ENCODE assay signal across 8 mouse cellular contexts in the genomic region with DNA sequence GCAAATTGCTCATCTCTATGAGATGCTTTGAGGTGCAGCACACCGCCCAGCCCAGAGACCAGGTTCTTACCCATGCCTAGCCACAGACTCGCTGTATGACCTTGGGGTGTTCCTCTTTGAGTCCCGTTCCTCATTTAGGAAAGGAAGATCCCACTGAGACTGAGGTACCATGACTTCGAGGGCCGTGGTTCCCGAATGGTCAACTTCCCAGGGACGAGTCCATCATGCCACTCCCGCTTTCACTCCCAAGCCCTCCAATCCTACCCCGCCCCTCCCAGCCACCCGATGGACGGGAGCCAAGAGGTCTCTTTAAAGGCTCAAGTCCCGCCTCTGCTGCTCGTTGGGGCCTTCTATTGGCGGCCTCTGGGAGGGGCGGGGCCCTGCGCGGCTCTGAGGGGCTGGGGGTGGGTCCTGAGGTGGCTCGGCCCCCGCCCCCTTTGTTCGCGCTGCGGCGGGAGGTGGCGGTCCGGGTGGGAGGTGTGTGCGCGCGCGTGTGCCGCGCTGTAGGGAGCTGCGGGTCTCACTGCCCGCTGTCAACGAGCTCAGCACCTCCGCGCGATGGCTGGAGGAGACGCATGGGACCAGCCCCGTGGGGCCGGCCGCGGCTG. TPM values are rescaled to one million over a fixed set of nuclear protein-coding genes. Genes with fewer than 3 reads are reported as not detected.
A peak's percentile ranks its signal among the peaks of the same experiment; 100 is the strongest.
DNase-seq lines count a peak whose midpoint lies in the region; ATAC-seq lines count a peak whose summit lies in the region.

A gene (plus strand): TSS at position 439 of the 608 bp plus-strand sequence.

- H3K36me3 ChIP-seq in hindbrain, embryonic 16.5 days (ENCODE audit: control insufficient read depth, insufficient read depth, low read length), result no peaks in the 10 kb centered on the region

- peak; percentile 95 for DNase-seq in Muller cell, postnatal 12 days (ENCODE audit: inconsistent ontology term)
- peak; percentile 98 to 99 for DNase-seq in cerebellum, postnatal 10 days
- peak; percentile 85 for DNase-seq in gastrocnemius, adult 18-20 months (ENCODE audit: low spot score)
- DNase-seq in left cerebral cortex, adult 11 months (ENCODE audit: low spot score), result peak; percentile 89
- DNase-seq in lung, postnatal 36 days, result peak; percentile 93
- peak; percentile 98 for DNase-seq in retina, postnatal 1 day
- DNase-seq in thymus, postnatal 4 days, result peak; percentile 96

- H3K4me2 ChIP-seq in hindbrain, embryonic 16.5 days (ENCODE audit: low read length), result peak within 1 kb of the TSS; percentile 79

- ATAC-seq in hindbrain, embryonic 16.5 days, result peak; percentile 92

- H3K4me1 ChIP-seq in hindbrain, embryonic 16.5 days (ENCODE audit: control insufficient read depth, insufficient read depth, low read depth, low read length), result peaks cover 37% of the 10 kb centered on the region

- H3K9me3 ChIP-seq in hindbrain, embryonic 16.5 days (ENCODE audit: control insufficient read depth, low read length), result no peaks in the 10 kb centered on the region

- H3K4me3 ChIP-seq in hindbrain, embryonic 16.5 days (ENCODE audit: low read length), result peak within 1 kb of the TSS; percentile 84

- H3K9ac ChIP-seq in hindbrain, embryonic 16.5 days (ENCODE audit: low read depth, low read length), result peak within 1 kb of the TSS; percentile 96

- peak within 1 kb of the TSS; percentile 96 for H3K27ac ChIP-seq in hindbrain, embryonic 16.5 days (ENCODE audit: low read depth, low read length)

- WGBS in hindbrain, embryonic 16.5 days, result 2% methylated on average over 28 of the region's 42 CpGs

- H3K27me3 ChIP-seq in hindbrain, embryonic 16.5 days (replicated peaks; ENCODE audit: control insufficient read depth, insufficient read depth, low read length), result no peaks in the 10 kb centered on the region

RNA-seq across cellular contexts. Expression of the gene that starts here (rescaled TPM):
- total RNA-seq in gastrocnemius, adult 18-20 months (2021), result under 1 TPM; 0.53 to 0.74 TPM
- 43.6 and 44.3 TPM in 2 replicates for polyA plus RNA-seq in hindbrain, embryonic 16.5 days (2015; fragmentation: Nextera tagmentation; extraction: Ambion mirVana)

Comparison
In these comparisons a context has a peak if more than half of its experiments do, and no peak if none do; other contexts are left out.
1. Peak in every context shown above with its lines: DNase-seq, ATAC-seq, H3K4me3 ChIP-seq and H3K27ac ChIP-seq.
2. Peak in DNase-seq in gastrocnemius, adult 18-20 months; RNA of the gene not detected or under 1 TPM.